Mouse (Mus musculus): ENCODE data around the gene Cx3cr1. TPM values are rescaled to one million over a fixed set of nuclear protein-coding genes. Genes with fewer than 3 reads are reported as not detected.

Gene Cx3cr1
- polyA plus RNA-seq, 1 experiment from 2014 or later, result 7.5 TPM

- Histone ChIP-seq H3K9ac (ENCODE audit: low read length) (no peak overlapping the region), H3K27me3 (ENCODE audit: control insufficient read depth, insufficient read depth, low read length) (no peaks in the 10 kb centered on the region), H3K36me3 (ENCODE audit: control insufficient read depth, insufficient read depth, low read length) (no peaks in the 10 kb centered on the region), H3K4me2 (ENCODE audit: low read length) (peak overlapping the region; percentile 27; the same call in 1 of the 2 replicates), H3K4me1 (ENCODE audit: control insufficient read depth in 2 of 2, insufficient read depth in 2 of 2, low read length in 2 of 2) (peaks cover 10 to 24% of the 10 kb centered on the region in 2 experiments; a peak in 3 of 4 replicates), H3K9me3 (ENCODE audit: control insufficient read depth, low read length) (no peaks in the 10 kb centered on the region), H3K27ac (replicated peaks in 1 of 2; ENCODE audit: control insufficient read depth in 1 of 2, insufficient read depth in 1 of 2, low read depth in 2 of 2, low read length in 2 of 2) (peak overlapping the region; percentile 62 to 76), H3K4me3 (ENCODE audit: control insufficient read depth in 1 of 2, insufficient read depth in 1 of 2, low read depth in 1 of 2, low read length in 2 of 2) (0 out of 4 replicates have a peak overlapping the region, but pooled peaks of 1 of the 2 experiments have one; percentile 6)
- 42% methylated on average over 3 of the region's 3 CpGs for WGBS
- ATAC-seq (ENCODE audit: insufficient number of reproducible peaks, insufficient read depth, low FRiP score, low read depth), result 0 out of 2 replicates have a peak, but pooled peaks have one; percentile 25
These were observed 105.5 kb downstream of the Cx3cr1 start for GRCm38 (mm10) chr9:119964206-119964605.

- H3K9me3 ChIP-seq (ENCODE audit: control insufficient read depth, low read length), result no peaks in the 10 kb centered on the region
- no peaks in the 10 kb centered on the region for H3K36me3 ChIP-seq (ENCODE audit: control insufficient read depth, insufficient read depth, low read length)
- H3K4me3 ChIP-seq (ENCODE audit: control insufficient read depth in 1 of 2, insufficient read depth in 1 of 2, low read depth in 1 of 2, low read length in 2 of 2), result peak overlapping the region; percentile 15 to 30
- H3K27ac ChIP-seq (replicated peaks in 1 of 2; ENCODE audit: control insufficient read depth in 1 of 2, insufficient read depth in 1 of 2, low read depth in 2 of 2, low read length in 2 of 2), result peak overlapping the region; percentile 26 to 76; a peak in 2 of 4 replicates
- H3K4me1 ChIP-seq (ENCODE audit: control insufficient read depth in 2 of 2, insufficient read depth in 2 of 2, low read length in 2 of 2), result peaks cover 10 to 19% of the 10 kb centered on the region in 2 experiments; a peak in 3 of 4 replicates
- ATAC-seq (ENCODE audit: insufficient number of reproducible peaks, insufficient read depth, low FRiP score, low read depth), result peak; percentile 61; the same call in 1 of the 2 replicates
- 5% methylated on average over 21 of the region's 21 CpGs for WGBS
- peak overlapping the region; percentile 55 for H3K4me2 ChIP-seq (ENCODE audit: low read length)
- peak overlapping the region; percentile 63 for H3K9ac ChIP-seq (ENCODE audit: low read length)
- H3K27me3 ChIP-seq (ENCODE audit: control insufficient read depth, insufficient read depth, low read length), result no peaks in the 10 kb centered on the region
These were observed 106.6 kb downstream of the Cx3cr1 start for GRCm38 (mm10) chr9:119962987-119963667.

GRCm38 (mm10) chr9:119962216-119962615, 107.5 kb downstream of the Cx3cr1 start:
- Histone ChIP-seq H3K27ac (replicated peaks in 1 of 2; ENCODE audit: control insufficient read depth in 1 of 2, insufficient read depth in 1 of 2, low read depth in 2 of 2, low read length in 2 of 2) (no peak overlapping the region), H3K27me3 (ENCODE audit: control insufficient read depth, insufficient read depth, low read length) (no peaks in the 10 kb centered on the region), H3K4me3 (ENCODE audit: control insufficient read depth in 1 of 2, insufficient read depth in 1 of 2, low read depth in 1 of 2, low read length in 2 of 2) (no peak overlapping the region), H3K36me3 (ENCODE audit: control insufficient read depth, insufficient read depth, low read length) (no peaks in the 10 kb centered on the region), H3K4me1 (ENCODE audit: control insufficient read depth in 2 of 2, insufficient read depth in 2 of 2, low read length in 2 of 2) (peaks cover 10 to 19% of the 10 kb centered on the region in 2 experiments; a peak in 3 of 4 replicates), H3K9ac (ENCODE audit: low read length) (no peak overlapping the region), H3K4me2 (ENCODE audit: low read length) (peak overlapping the region; percentile 55), H3K9me3 (ENCODE audit: control insufficient read depth, low read length) (no peaks in the 10 kb centered on the region)
- no peak for ATAC-seq (ENCODE audit: insufficient number of reproducible peaks, insufficient read depth, low FRiP score, low read depth)
- WGBS, result 67% methylated on average over 4 of the region's 4 CpGs

- no peak for ATAC-seq (ENCODE audit: insufficient number of reproducible peaks, insufficient read depth, low FRiP score, low read depth)
- Histone ChIP-seq H3K36me3 (ENCODE audit: control insufficient read depth, insufficient read depth, low read length) (no peaks in the 10 kb centered on the region), H3K4me2 (ENCODE audit: low read length) (no peak overlapping the region), H3K4me3 (ENCODE audit: control insufficient read depth in 1 of 2, insufficient read depth in 1 of 2, low read depth in 1 of 2, low read length in 2 of 2) (no peak overlapping the region), H3K9ac (ENCODE audit: low read length) (no peak overlapping the region), H3K27ac (replicated peaks in 1 of 2; ENCODE audit: control insufficient read depth in 1 of 2, insufficient read depth in 1 of 2, low read depth in 2 of 2, low read length in 2 of 2) (no peak overlapping the region), H3K9me3 (ENCODE audit: control insufficient read depth, low read length) (no peaks in the 10 kb centered on the region), H3K4me1 (ENCODE audit: control insufficient read depth in 2 of 2, insufficient read depth in 2 of 2, low read length in 2 of 2) (peaks cover 8 to 12% of the 10 kb centered on the region in 2 experiments; a peak in 3 of 4 replicates), H3K27me3 (ENCODE audit: control insufficient read depth, insufficient read depth, low read length) (no peaks in the 10 kb centered on the region)
- WGBS, result 54% methylated on average over 9 of the region's 9 CpGs
These were observed 110.8 kb downstream of the Cx3cr1 start for GRCm38 (mm10) chr9:119958835-119959234.

DNA sequence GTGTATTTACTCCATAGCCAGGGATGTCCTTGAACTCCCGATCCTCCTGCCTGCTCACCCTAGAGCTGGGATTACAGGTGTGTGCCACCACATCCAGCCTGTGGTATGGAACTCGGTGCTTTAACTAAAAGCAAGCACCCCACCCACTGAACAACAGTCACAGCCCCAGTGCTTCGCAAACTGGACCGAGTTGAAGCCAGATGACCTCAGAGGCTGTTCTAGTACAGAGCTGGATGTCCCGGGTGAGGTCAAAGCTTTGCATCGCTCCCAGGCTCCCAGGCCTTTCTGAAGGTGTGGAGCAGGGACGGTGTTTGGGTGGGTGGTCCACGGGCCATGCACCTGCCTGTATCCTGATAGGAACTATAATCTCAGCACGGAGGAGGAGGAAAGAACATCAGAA, 118.3 kb downstream of the Cx3cr1 start:
- ATAC-seq (ENCODE audit: insufficient number of reproducible peaks, insufficient read depth, low FRiP score, low read depth), result no peak
- H3K36me3 ChIP-seq (ENCODE audit: control insufficient read depth, insufficient read depth, low read length), result no peaks in the 10 kb centered on the region
- H3K4me2 ChIP-seq (ENCODE audit: low read length), result no peak overlapping the region
- H3K4me1 ChIP-seq (ENCODE audit: control insufficient read depth in 2 of 2, insufficient read depth in 2 of 2, low read length in 2 of 2), result peaks cover 0 to 2% of the 10 kb centered on the region in 2 experiments; a peak in 1 of 4 replicates
- H3K4me3 ChIP-seq (ENCODE audit: control insufficient read depth in 1 of 2, insufficient read depth in 1 of 2, low read depth in 1 of 2, low read length in 2 of 2), result no peak overlapping the region
- H3K27me3 ChIP-seq (ENCODE audit: control insufficient read depth, insufficient read depth, low read length), result no peaks in the 10 kb centered on the region
- no peak overlapping the region for H3K9ac ChIP-seq (ENCODE audit: low read length)
- H3K27ac ChIP-seq (replicated peaks in 1 of 2; ENCODE audit: control insufficient read depth in 1 of 2, insufficient read depth in 1 of 2, low read depth in 2 of 2, low read length in 2 of 2), result no peak overlapping the region
- whole genome bisulfite sequencing, result 72% methylated on average over 9 of the region's 9 CpGs
- no peaks in the 10 kb centered on the region for H3K9me3 ChIP-seq (ENCODE audit: control insufficient read depth, low read length)

- no peaks in the 10 kb centered on the region for H3K36me3 ChIP-seq (ENCODE audit: control insufficient read depth, insufficient read depth, low read length)
- H3K4me1 ChIP-seq (ENCODE audit: control insufficient read depth in 2 of 2, insufficient read depth in 2 of 2, low read length in 2 of 2), result peaks cover 0 to 2% of the 10 kb centered on the region in 2 experiments; a peak in 1 of 4 replicates
- no peak overlapping the region for H3K9ac ChIP-seq (ENCODE audit: low read length)
- 46% methylated on average over 6 of the region's 6 CpGs for WGBS
- ATAC-seq (ENCODE audit: insufficient number of reproducible peaks, insufficient read depth, low FRiP score, low read depth), result no peak
- H3K9me3 ChIP-seq (ENCODE audit: control insufficient read depth, low read length), result no peaks in the 10 kb centered on the region
- no peak overlapping the region for H3K27ac ChIP-seq (replicated peaks in 1 of 2; ENCODE audit: control insufficient read depth in 1 of 2, insufficient read depth in 1 of 2, low read depth in 2 of 2, low read length in 2 of 2)
- no peak overlapping the region for H3K4me3 ChIP-seq (ENCODE audit: control insufficient read depth in 1 of 2, insufficient read depth in 1 of 2, low read depth in 1 of 2, low read length in 2 of 2)
- no peaks in the 10 kb centered on the region for H3K27me3 ChIP-seq (ENCODE audit: control insufficient read depth, insufficient read depth, low read length)
- H3K4me2 ChIP-seq (ENCODE audit: low read length), result no peak overlapping the region
These were observed 119.2 kb downstream of the Cx3cr1 start for GRCm38 (mm10) chr9:119950434-119950833.

DNA sequence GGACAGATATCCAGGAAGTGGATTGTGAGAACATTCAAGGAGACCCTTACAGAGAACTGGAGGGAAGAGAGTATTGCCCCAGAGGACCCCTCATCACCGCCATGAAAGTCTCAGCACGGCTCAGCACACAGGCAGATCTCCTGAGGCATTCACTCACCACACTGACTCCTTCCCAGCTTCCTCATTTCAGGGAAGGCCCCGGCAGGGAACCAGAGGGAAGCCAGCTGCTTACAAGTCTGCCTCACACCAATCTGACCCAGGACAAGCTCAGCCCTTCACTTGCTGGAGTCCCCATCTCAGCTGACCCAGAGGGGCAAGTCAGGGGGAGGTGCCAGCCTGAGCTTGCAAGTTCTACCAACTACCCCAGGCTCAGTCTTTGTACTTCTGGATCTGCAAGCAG, 120.9 kb downstream of the Cx3cr1 start:
- WGBS, result 29% methylated on average over 3 of the region's 3 CpGs

More for the DNA sequence above, 120.9 kb downstream of the Cx3cr1 start:
- Histone ChIP-seq H3K4me3 (ENCODE audit: control insufficient read depth in 1 of 2, insufficient read depth in 1 of 2, low read depth in 1 of 2, low read length in 2 of 2) (no peak overlapping the region), H3K27ac (replicated peaks in 1 of 2; ENCODE audit: control insufficient read depth in 1 of 2, insufficient read depth in 1 of 2, low read depth in 2 of 2, low read length in 2 of 2) (no peak overlapping the region), H3K4me2 (ENCODE audit: low read length) (no peak overlapping the region), H3K36me3 (ENCODE audit: control insufficient read depth, insufficient read depth, low read length) (no peaks in the 10 kb centered on the region), H3K9ac (ENCODE audit: low read length) (no peak overlapping the region), H3K4me1 (ENCODE audit: control insufficient read depth in 2 of 2, insufficient read depth in 2 of 2, low read length in 2 of 2) (peaks cover 0 to 2% of the 10 kb centered on the region in 2 experiments; a peak in 1 of 4 replicates), H3K9me3 (ENCODE audit: control insufficient read depth, low read length) (no peaks in the 10 kb centered on the region), H3K27me3 (ENCODE audit: control insufficient read depth, insufficient read depth, low read length) (no peaks in the 10 kb centered on the region)
- no peak for ATAC-seq (ENCODE audit: insufficient number of reproducible peaks, insufficient read depth, low FRiP score, low read depth)
